In genomic region chr17:36989437-36989836, GRCm38 (mm10) we compare ENCODE assay signal across 13 mouse cellular contexts. TPM values are rescaled to one million over a fixed set of nuclear protein-coding genes. Genes with fewer than 3 reads are reported as not detected.
DNase-seq lines count a peak whose midpoint lies in the region; ATAC-seq and TF ChIP-seq lines count a peak whose summit lies in the region.
"Had no signal": no experiment of that assay in that cellular context is flagged by ENCODE, and none has a peak within 500 bp of the region (broad histone marks: within the 10 kb centered on the region; RNA-seq: fewer than 3 reads in every experiment).

Gene H2-M5, minus strand, starts transcription at chr17:36989537.

- peaks cover 10% of the 10 kb centered on the region; the same call in 1 of the 2 replicates for H3K27me3 ChIP-seq in kidney, postnatal 0 days (ENCODE audit: insufficient read depth, low read length)
- H3K27me3 ChIP-seq in embryonic facial prominence, embryonic 14.5 days (replicated peaks; ENCODE audit: control insufficient read depth, insufficient read depth, low read length) = peaks cover 32% of the 10 kb centered on the region
- H3K27me3 ChIP-seq in hindbrain, postnatal 0 days (ENCODE audit: insufficient read depth, low read length) = no peaks in the 10 kb centered on the region; the same call in 1 of the 2 replicates
- peaks cover 13% of the 10 kb centered on the region for H3K27me3 ChIP-seq in midbrain, postnatal 0 days (ENCODE audit: insufficient read depth, low read length)

- H3K36me3 ChIP-seq in kidney, postnatal 0 days (ENCODE audit: insufficient read depth, low read length) = no peaks in the 10 kb centered on the region
- H3K36me3 ChIP-seq in embryonic facial prominence, embryonic 14.5 days (ENCODE audit: control insufficient read depth, insufficient read depth, low read length) = no peaks in the 10 kb centered on the region
- no peaks in the 10 kb centered on the region for H3K36me3 ChIP-seq in hindbrain, postnatal 0 days (ENCODE audit: insufficient read depth, low read length)
- H3K36me3 ChIP-seq in midbrain, postnatal 0 days (ENCODE audit: insufficient read depth, low read length) = no peaks in the 10 kb centered on the region
- H3K36me3 ChIP-seq: liver, embryonic 12.5 days had no signal

- H3K27ac ChIP-seq in kidney, postnatal 0 days = no peak within 1 kb of the TSS
- H3K27ac ChIP-seq in embryonic facial prominence, embryonic 14.5 days (replicated peaks; ENCODE audit: low read depth, low read length) = no peak within 1 kb of the TSS
- no peak within 1 kb of the TSS for H3K27ac ChIP-seq in hindbrain, postnatal 0 days
- H3K27ac ChIP-seq in midbrain, postnatal 0 days (ENCODE audit: low read depth, low read length) = no peak within 1 kb of the TSS
- H3K27ac ChIP-seq: liver, embryonic 12.5 days had no signal

- 24% methylated on average over 5 of the region's 5 CpGs for WGBS in kidney, postnatal 0 days
- 29% methylated on average over 5 of the region's 5 CpGs for WGBS in embryonic facial prominence, embryonic 14.5 days
- WGBS in hindbrain, postnatal 0 days = 34% methylated on average over 5 of the region's 5 CpGs
- 34% methylated on average over 5 of the region's 5 CpGs for WGBS in midbrain, postnatal 0 days

- H3K9me3 ChIP-seq in kidney, postnatal 0 days (replicated peaks; ENCODE audit: low read length) = no peaks in the 10 kb centered on the region
- H3K9me3 ChIP-seq in embryonic facial prominence, embryonic 14.5 days (ENCODE audit: control insufficient read depth, low read length) = no peaks in the 10 kb centered on the region
- H3K9me3 ChIP-seq in hindbrain, postnatal 0 days (ENCODE audit: low read length) = no peaks in the 10 kb centered on the region
- H3K9me3 ChIP-seq in midbrain, postnatal 0 days (ENCODE audit: low read length) = no peaks in the 10 kb centered on the region
- H3K9me3 ChIP-seq: liver, embryonic 12.5 days had no signal

- H3K4me1 ChIP-seq in kidney, postnatal 0 days (replicated peaks; ENCODE audit: insufficient read depth, low read length) = no peaks in the 10 kb centered on the region
- no peaks in the 10 kb centered on the region for H3K4me1 ChIP-seq in embryonic facial prominence, embryonic 14.5 days (ENCODE audit: control insufficient read depth, insufficient read depth, low read length)
- no peaks in the 10 kb centered on the region for H3K4me1 ChIP-seq in hindbrain, postnatal 0 days (ENCODE audit: insufficient read depth, low read length)
- H3K4me1 ChIP-seq in midbrain, postnatal 0 days (ENCODE audit: insufficient read depth, low read length) = no peaks in the 10 kb centered on the region
- H3K4me1 ChIP-seq: liver, embryonic 12.5 days had no signal

- no peak for TF ChIP-seq CTCF in kidney, postnatal 0 days (IDR thresholded peaks at IDR 0.05; ENCODE audit: low read depth)
- no peak for TF ChIP-seq CTCF in hindbrain, postnatal 0 days (IDR thresholded peaks at IDR 0.05; ENCODE audit: low read depth)
- TF ChIP-seq CTCF in midbrain, postnatal 0 days (IDR thresholded peaks at IDR 0.05) = no peak

- ATAC-seq in kidney, postnatal 0 days (replicated peaks; ENCODE audit: low FRiP score, low read depth) = no peak
- no peak for ATAC-seq in embryonic facial prominence, embryonic 14.5 days (ENCODE audit: low read depth)
- no peak for ATAC-seq in hindbrain, postnatal 0 days
- ATAC-seq in midbrain, postnatal 0 days (ENCODE audit: low FRiP score) = no peak
- ATAC-seq: liver, embryonic 12.5 days had no signal

- H3K4me2 ChIP-seq in kidney, postnatal 0 days (ENCODE audit: low read length) = peak within 1 kb of the TSS; percentile 35
- H3K4me2 ChIP-seq in embryonic facial prominence, embryonic 14.5 days (ENCODE audit: low read depth, low read length) = peak within 1 kb of the TSS; percentile 35
- H3K4me2 ChIP-seq in hindbrain, postnatal 0 days (ENCODE audit: low read depth, low read length) = peak within 1 kb of the TSS; percentile 38
- peak within 1 kb of the TSS; percentile 32 for H3K4me2 ChIP-seq in midbrain, postnatal 0 days (ENCODE audit: low read depth, low read length, poor library complexity, severe bottlenecking)
- H3K4me2 ChIP-seq: liver, embryonic 12.5 days had no signal

- no peak within 1 kb of the TSS for H3K9ac ChIP-seq in kidney, postnatal 0 days (ENCODE audit: low read depth, low read length)
- H3K9ac ChIP-seq in embryonic facial prominence, embryonic 14.5 days (ENCODE audit: low read depth, low read length) = no peak within 1 kb of the TSS
- H3K9ac ChIP-seq in hindbrain, postnatal 0 days (replicated peaks; ENCODE audit: low read length) = no peak within 1 kb of the TSS
- no peak within 1 kb of the TSS for H3K9ac ChIP-seq in midbrain, postnatal 0 days (replicated peaks; ENCODE audit: low read length, poor library complexity, severe bottlenecking)
- H3K9ac ChIP-seq: liver, embryonic 12.5 days had no signal

- no peak for DNase-seq in kidney, postnatal 0 days (ENCODE audit: low spot score)
- no peak for DNase-seq in kidney, postnatal 14 days
- no peak for DNase-seq in embryonic facial prominence, embryonic 14.5 days (ENCODE audit: low spot score)
- DNase-seq in hindbrain, postnatal 0 days (ENCODE audit: low spot score) = no peak
- no peak for DNase-seq in midbrain, postnatal 0 days (ENCODE audit: low spot score)
- DNase-seq in MN1 (ENCODE audit: low spot score) = no peak
- DNase-seq in testis, postnatal 14 days (ENCODE audit: low spot score) = no peak
- no peak for DNase-seq in adrenal gland, adult 8-10 months
- DNase-seq: adrenal gland, postnatal 14 days; kidney, postnatal 25 days had no signal

- H3K4me3 ChIP-seq in kidney, postnatal 0 days (replicated peaks; ENCODE audit: low read depth, low read length) = 0 out of 2 replicates have a peak within 1 kb of the TSS, but pooled peaks have one; percentile 13
- 0 out of 2 replicates have a peak within 1 kb of the TSS, but pooled peaks have one; percentile 10 for H3K4me3 ChIP-seq in embryonic facial prominence, embryonic 14.5 days (ENCODE audit: low read depth, low read length)
- H3K4me3 ChIP-seq in hindbrain, postnatal 0 days (ENCODE audit: low read length) = peak within 1 kb of the TSS; percentile 8
- peak within 1 kb of the TSS; percentile 11; the same call in 1 of the 2 replicates for H3K4me3 ChIP-seq in midbrain, postnatal 0 days (ENCODE audit: low read depth, low read length)
- H3K4me3 ChIP-seq: liver, embryonic 12.5 days had no signal

RNA-seq across cellular contexts. Expression of gene H2-M5, which starts in this region (rescaled TPM):
- 0.05 and 0.08 TPM in 2 replicates for polyA plus RNA-seq in kidney, postnatal 0 days (2015; fragmentation: Nextera tagmentation; extraction: Ambion mirVana)
- 0.21 and 0.22 TPM in 2 replicates for polyA plus RNA-seq in embryonic facial prominence, embryonic 14.5 days (2014; fragmentation: Nextera tagmentation; extraction: Ambion mirVana)
- 0.97 and 2.5 TPM in 2 replicates for total RNA-seq in hindbrain, postnatal 0 days (2014; rRNA removed)
- polyA plus RNA-seq in hindbrain, postnatal 0 days (2015; fragmentation: Nextera tagmentation; extraction: Ambion mirVana) = 1.1 and 1.9 TPM in 2 replicates
- total RNA-seq in midbrain, postnatal 0 days (2014; rRNA removed) = 2.0 and 4.3 TPM in 2 replicates
- 1.3 and 1.6 TPM in 2 replicates for polyA plus RNA-seq in midbrain, postnatal 0 days (2015; fragmentation: Nextera tagmentation; extraction: Ambion mirVana)
- total RNA-seq in adrenal gland, adult 8-10 months (2022) = under 1 TPM in 1 of 4 experiments, not detected in 3; 0.14 TPM
- total RNA-seq: adrenal gland, postnatal 14 days; gastrocnemius, adult 8-10 months; MEL had no signal
